Mouse (Mus musculus) lung, postnatal 0 days (tissue): ENCODE results near the gene Fam168b. TPM values are rescaled to one million over a fixed set of nuclear protein-coding genes. Genes with fewer than 3 reads are reported as not detected.
A peak's percentile ranks its signal among the peaks of the same experiment; 100 is the strongest.

Experiments
- ATAC-seq: fragments of 200-750 bp; cut with Nextera tagmentation; 2 replicates; pipeline ENCODE4 v1.8.0; 2017; ENCODE audit warnings: moderate library complexity
- DNase-seq: peaks from one replicate; pipeline ENCODE4 v3.0.0-alpha.2; 2016; ENCODE audit warnings: low spot score
- H3K27ac ChIP-seq: fragments of 300-500 bp; sonication (generic); 2 replicates; pipeline ENCODE4 v1.5.1; 2014; ENCODE audit warnings: antibody characterized with exemption, mild to moderate bottlenecking, low read length, mixed read lengths
- H3K27me3 ChIP-seq: fragments of 300-500 bp; sonication (generic); replicated peaks from 2 replicates; pipeline ENCODE4 v1.6.1; 2014; ENCODE audit warnings: low read length, mixed read lengths; ENCODE audit not compliant: insufficient read depth
- H3K36me3 ChIP-seq: fragments of 300-500 bp; sonication (generic); 2 replicates; pipeline ENCODE4 v1.6.1; 2014; ENCODE audit warnings: low read length, mixed read lengths; ENCODE audit not compliant: insufficient read depth
- H3K4me1 ChIP-seq: fragments of 300-500 bp; sonication (generic); 2 replicates; pipeline ENCODE4 v1.6.1; 2014; ENCODE audit warnings: antibody characterized with exemption, low read depth, low read length, mixed read lengths; ENCODE audit not compliant: insufficient read depth
- H3K4me2 ChIP-seq: fragments of 300-500 bp; sonication (generic); replicated peaks from 2 replicates; pipeline ENCODE4 v1.6.1; 2014; ENCODE audit warnings: low read depth, mild to moderate bottlenecking, low read length, moderate library complexity, mixed read lengths
- H3K4me3 ChIP-seq: fragments of 300-500 bp; sonication (generic); 2 replicates; pipeline ENCODE4 v1.5.1; 2014; ENCODE audit warnings: low read depth, low read length
- H3K9ac ChIP-seq: fragments of 300-500 bp; sonication (generic); replicated peaks from 2 replicates; pipeline ENCODE4 v1.6.1; 2014; ENCODE audit warnings: low read depth, mild to moderate bottlenecking
- H3K9me3 ChIP-seq: fragments of 300-500 bp; sonication (generic); 2 replicates; pipeline ENCODE4 v1.6.1; 2016; ENCODE audit warnings: low read length, mixed read lengths
- CTCF ChIP-seq: IDR thresholded peaks from 2 replicates; pipeline ENCODE4 v1.5.1; 2016; ENCODE audit warnings: antibody characterized with exemption, mild to moderate bottlenecking
- EP300 ChIP-seq: IDR thresholded peaks from 2 replicates; pipeline ENCODE4 v1.6.1; 2016; ENCODE audit warnings: antibody characterized with exemption, mild to moderate bottlenecking, control low read depth
- WGBS: fragments of 180-500 bp; shearing (Covaris S2); extraction: QIAGEN DNeasy Blood & Tissue Kit; methylation state at CpG from one replicate; pipeline ENCODE4 v1.1.7; 2014; 5-methylcytosine and 5-hydroxymethylcytosine counted together
- polyA plus RNA-seq: library from polyadenylated mRNA; unstranded; fragments of >200 nt; fragmentation: Nextera tagmentation; extraction: Ambion mirVana; gene quantifications from 2 replicates; pipeline ENCODE4 v1.2.1, GENCODE M21; 2015

Gene Fam168b
- 29.3 and 31.8 TPM in 2 replicates for polyA plus RNA-seq

- no peak; the same call in 1 of the 2 replicates for TF ChIP-seq EP300
- TF ChIP-seq CTCF, result no peak
- Histone ChIP-seq H3K9ac (peak within 1 kb of the TSS; percentile 82), H3K9me3 (no peaks in the 10 kb centered on the region), H3K4me2 (peak within 1 kb of the TSS; percentile 62), H3K27me3 (no peaks in the 10 kb centered on the region), H3K4me1 (peaks cover 18% of the 10 kb centered on the region; the same call in 1 of the 2 replicates), H3K27ac (peak within 1 kb of the TSS; percentile 98), H3K36me3 (no peaks in the 10 kb centered on the region), H3K4me3 (peak within 1 kb of the TSS; percentile 83)
- 1% methylated on average over 49 of the region's 59 CpGs for WGBS
- ATAC-seq (peak; percentile 96), DNase-seq (peak; percentile 94)
Measured at GRCm38 (mm10) chr1:34842887-34843618, at the start of gene Fam168b. Gene Fam168b, minus strand, starts transcription at chr1:34843065.

GRCm38 (mm10) chr1:34892466-34892865 is 49.6 kb upstream of the Fam168b start:
- Histone ChIP-seq H3K36me3 (no peaks in the 10 kb centered on the region), H3K9ac (no peak overlapping the region), H3K4me2 (no peak overlapping the region), H3K27ac (no peak overlapping the region), H3K9me3 (no peaks in the 10 kb centered on the region), H3K4me3 (no peak overlapping the region), H3K27me3 (no peaks in the 10 kb centered on the region), H3K4me1 (no peaks in the 10 kb centered on the region)
- DNase-seq (no peak), ATAC-seq (no peak)
- 42% methylated on average over 3 of the region's 3 CpGs for WGBS
- no peak for TF ChIP-seq CTCF
- TF ChIP-seq EP300, result no peak

- H3K9me3 ChIP-seq, result no peaks in the 10 kb centered on the region
- DNase-seq, result peak; percentile 53
- no peaks in the 10 kb centered on the region for H3K27me3 ChIP-seq
- ATAC-seq, result no peak
- no peak overlapping the region for H3K9ac ChIP-seq
- 46% methylated on average over 14 of the region's 14 CpGs for WGBS
- no peaks in the 10 kb centered on the region for H3K4me1 ChIP-seq
- no peaks in the 10 kb centered on the region for H3K36me3 ChIP-seq
- TF ChIP-seq EP300, result no peak
- TF ChIP-seq CTCF, result peak; percentile 71
- no peak overlapping the region for H3K4me2 ChIP-seq
- no peak overlapping the region for H3K4me3 ChIP-seq
- H3K27ac ChIP-seq, result no peak overlapping the region
Measured at GRCm38 (mm10) chr1:34891559-34892289, 48.9 kb upstream of the Fam168b start.

- Histone ChIP-seq H3K4me1 (no peaks in the 10 kb centered on the region), H3K27ac (no peak overlapping the region), H3K9me3 (no peaks in the 10 kb centered on the region), H3K4me2 (no peak overlapping the region), H3K9ac (no peak overlapping the region), H3K27me3 (no peaks in the 10 kb centered on the region), H3K4me3 (no peak overlapping the region), H3K36me3 (no peaks in the 10 kb centered on the region)
- TF ChIP-seq EP300 (no peak), CTCF (no peak)
- ATAC-seq, result no peak
- no peak for DNase-seq
Measured at GRCm38 (mm10) chr1:34883776-34884175, 40.9 kb upstream of the Fam168b start.

GRCm38 (mm10) chr1:34879611-34880010 is 36.7 kb upstream of the Fam168b start:
- no peak for DNase-seq
- TF ChIP-seq CTCF (no peak), EP300 (no peak)
- Histone ChIP-seq H3K27ac (no peak overlapping the region), H3K9me3 (no peaks in the 10 kb centered on the region), H3K4me2 (no peak overlapping the region), H3K9ac (no peak overlapping the region), H3K4me3 (no peak overlapping the region), H3K4me1 (no peaks in the 10 kb centered on the region), H3K36me3 (no peaks in the 10 kb centered on the region), H3K27me3 (no peaks in the 10 kb centered on the region)
- 55% methylated on average over 6 of the region's 6 CpGs for WGBS
- no peak for ATAC-seq

- Histone ChIP-seq H3K4me3 (no peak overlapping the region), H3K9me3 (no peaks in the 10 kb centered on the region), H3K27ac (no peak overlapping the region), H3K9ac (no peak overlapping the region), H3K36me3 (no peaks in the 10 kb centered on the region), H3K4me1 (no peaks in the 10 kb centered on the region), H3K27me3 (no peaks in the 10 kb centered on the region), H3K4me2 (no peak overlapping the region)
- TF ChIP-seq EP300 (no peak), CTCF (no peak)
- ATAC-seq (no peak), DNase-seq (no peak)
- WGBS, result 81% methylated on average over 5 of the region's 5 CpGs
Measured at GRCm38 (mm10) chr1:34873551-34873950, 30.7 kb upstream of the Fam168b start.
